Comparison of ENCODE assay signal across 8 mouse cellular contexts in genomic region chr1:171410947-171411484, GRCm38 (mm10). TPM values are rescaled to one million over a fixed set of nuclear protein-coding genes. Genes with fewer than 3 reads are reported as not detected.
DNase-seq lines count a peak whose midpoint lies in the region; ATAC-seq and TF ChIP-seq lines count a peak whose summit lies in the region.

Gene Usf1 (plus strand): TSS chr1:171411313.

- no peak for TF ChIP-seq RAD21 in CH12.LX (IDR thresholded peaks at IDR 0.05; ENCODE audit: low read depth, low read length)

- H3K79me2 ChIP-seq in CH12.LX (replicated peaks; ENCODE audit: control insufficient read depth, extremely low read depth, insufficient read depth, poor library complexity, severe bottlenecking) = peaks cover 33% of the 10 kb centered on the region

- in situ Hi-C loops in CH12.LX (cut with MboI; ENCODE audit: low pct_ligation_motif_present, low pct_unique_long_range_greater_than_20kb, low sequenced_read_pairs) = no loop called here

- H3K9ac ChIP-seq in CH12.LX (ENCODE audit: insufficient read depth, low read depth) = peak within 1 kb of the TSS; percentile 94
- peak within 1 kb of the TSS; percentile 98 for H3K9ac ChIP-seq in forebrain, embryonic 11.5 days (ENCODE audit: low read length)
- H3K9ac ChIP-seq in heart, embryonic 16.5 days (ENCODE audit: low read length) = peak within 1 kb of the TSS; percentile 99
- peak within 1 kb of the TSS; percentile 90 for H3K9ac ChIP-seq in liver, embryonic 15.5 days
- peak within 1 kb of the TSS; percentile 98 for H3K9ac ChIP-seq in neural tube, embryonic 12.5 days

- H3K4me3 ChIP-seq in CH12.LX (replicated peaks in 1 of 3; ENCODE audit: low read depth in 2 of 3, low read length in 2 of 3, poor library complexity in 1 of 3) = peak within 1 kb of the TSS; percentile 87 to 88 (median 88)
- peak within 1 kb of the TSS; percentile 94 for H3K4me3 ChIP-seq in forebrain, embryonic 11.5 days (ENCODE audit: low read depth, low read length)
- H3K4me3 ChIP-seq in heart, embryonic 16.5 days (ENCODE audit: low read length) = peak within 1 kb of the TSS; percentile 83
- H3K4me3 ChIP-seq in liver, embryonic 15.5 days (replicated peaks) = peak within 1 kb of the TSS; percentile 86
- H3K4me3 ChIP-seq in neural tube, embryonic 12.5 days = peak within 1 kb of the TSS; percentile 98

- dilution Hi-C loops in CH12.LX (cut with MboI; ENCODE audit: extremely low pct_ligation_motif_present, extremely low pct_unique_long_range_greater_than_20kb, low sequenced_read_pairs) = no loop called here

- peak; percentile 79 for TF ChIP-seq POLR2A in CH12.LX (IDR thresholded peaks at IDR 0.05; ENCODE audit: low read depth, low read length)

- H3K27me3 ChIP-seq in CH12.LX (replicated peaks) = no peaks in the 10 kb centered on the region
- no peaks in the 10 kb centered on the region for H3K27me3 ChIP-seq in forebrain, embryonic 11.5 days (ENCODE audit: control insufficient read depth, insufficient read depth, low read length)
- H3K27me3 ChIP-seq in heart, embryonic 16.5 days (ENCODE audit: control insufficient read depth, insufficient read depth, low read length) = peaks cover 5% of the 10 kb centered on the region; the same call in 1 of the 2 replicates
- peaks cover 11% of the 10 kb centered on the region; the same call in 1 of the 2 replicates for H3K27me3 ChIP-seq in liver, embryonic 15.5 days
- H3K27me3 ChIP-seq in neural tube, embryonic 12.5 days (replicated peaks) = peaks cover 14% of the 10 kb centered on the region

- TF ChIP-seq CTCF in CH12.LX (conservative IDR thresholded peaks at IDR 0.05 in 1 of 2, IDR thresholded peaks at IDR 0.05 in 1 of 2; ENCODE audit: low read depth in 2 of 2, low read length in 2 of 2) = no peak

- no peak for TF ChIP-seq EP300 in CH12.LX (IDR thresholded peaks at IDR 0.05; ENCODE audit: low read length)

- H3K4me2 ChIP-seq in CH12.LX (ENCODE audit: insufficient read depth, low read depth, poor library complexity, severe bottlenecking) = no peak within 1 kb of the TSS
- peak within 1 kb of the TSS; percentile 49 for H3K4me2 ChIP-seq in forebrain, embryonic 11.5 days (ENCODE audit: low read depth, low read length, severe bottlenecking)
- peak within 1 kb of the TSS; percentile 78 for H3K4me2 ChIP-seq in heart, embryonic 16.5 days (ENCODE audit: low read depth, low read length)
- H3K4me2 ChIP-seq in liver, embryonic 15.5 days = peak within 1 kb of the TSS; percentile 75
- H3K4me2 ChIP-seq in neural tube, embryonic 12.5 days (replicated peaks) = peak within 1 kb of the TSS; percentile 57

- H3K27ac ChIP-seq in CH12.LX (ENCODE audit: insufficient read depth, low read depth) = peak within 1 kb of the TSS; percentile 93
- H3K27ac ChIP-seq in forebrain, embryonic 11.5 days (ENCODE audit: low read depth, low read length) = peak within 1 kb of the TSS; percentile 84
- H3K27ac ChIP-seq in heart, embryonic 16.5 days (ENCODE audit: low read length) = peak within 1 kb of the TSS; percentile 92
- peak within 1 kb of the TSS; percentile 80 for H3K27ac ChIP-seq in liver, embryonic 15.5 days (replicated peaks)
- H3K27ac ChIP-seq in neural tube, embryonic 12.5 days = peak within 1 kb of the TSS; percentile 77

- peaks cover 38 to 63% of the 10 kb centered on the region in 2 experiments for H3K36me3 ChIP-seq in CH12.LX (replicated peaks in 1 of 2; ENCODE audit: control insufficient read depth in 1 of 2, insufficient read depth in 1 of 2, low read length in 1 of 2)
- H3K36me3 ChIP-seq in forebrain, embryonic 11.5 days (ENCODE audit: control insufficient read depth, insufficient read depth, low read length) = peaks cover 9% of the 10 kb centered on the region; the same call in 1 of the 2 replicates
- H3K36me3 ChIP-seq in heart, embryonic 16.5 days (ENCODE audit: control insufficient read depth, insufficient read depth) = peaks cover 7% of the 10 kb centered on the region
- peaks cover 17% of the 10 kb centered on the region for H3K36me3 ChIP-seq in liver, embryonic 15.5 days (replicated peaks)
- H3K36me3 ChIP-seq in neural tube, embryonic 12.5 days = peaks cover 19% of the 10 kb centered on the region

- no peaks in the 10 kb centered on the region for H3K9me3 ChIP-seq in CH12.LX (replicated peaks; ENCODE audit: low read length)
- no peaks in the 10 kb centered on the region for H3K9me3 ChIP-seq in forebrain, embryonic 11.5 days (ENCODE audit: control insufficient read depth, low read length)
- no peaks in the 10 kb centered on the region for H3K9me3 ChIP-seq in heart, embryonic 16.5 days (replicated peaks; ENCODE audit: control insufficient read depth, low read length)
- no peaks in the 10 kb centered on the region for H3K9me3 ChIP-seq in liver, embryonic 15.5 days (replicated peaks)
- H3K9me3 ChIP-seq in neural tube, embryonic 12.5 days = no peaks in the 10 kb centered on the region

- peak; percentile 96 for DNase-seq in CH12.LX (ENCODE audit: extremely low read depth)
- DNase-seq in c-Kit-positive CD71-positive TER-119-negative erythroid progenitor cells, embryonic 14.5 days (ENCODE audit: low read depth) = peak; percentile 89
- peak; percentile 97 for DNase-seq in forebrain, embryonic 11.5 days (ENCODE audit: low spot score)
- peak; percentile 95 to 96 for DNase-seq in kidney, postnatal 36 days
- DNase-seq in telencephalon, adult 2 months (ENCODE audit: low read depth, low spot score) = peak; percentile 93

- under 1% methylated on average over 36 of the region's 36 CpGs for WGBS in forebrain, embryonic 11.5 days
- WGBS in heart, embryonic 16.5 days = under 1% methylated on average over 36 of the region's 36 CpGs
- under 1% methylated on average over 36 of the region's 36 CpGs for WGBS in liver, embryonic 15.5 days (ENCODE audit: insufficient replicate concordance)
- under 1% methylated on average over 36 of the region's 36 CpGs for WGBS in neural tube, embryonic 12.5 days

- ATAC-seq in forebrain, embryonic 11.5 days (replicated peaks; ENCODE audit: low FRiP score) = peak; percentile 96
- ATAC-seq in heart, embryonic 16.5 days (replicated peaks; ENCODE audit: extremely low read depth, insufficient read depth, low FRiP score) = peak; percentile 96
- peak; percentile 94 for ATAC-seq in liver, embryonic 15.5 days (ENCODE audit: insufficient read depth)
- ATAC-seq in neural tube, embryonic 12.5 days (ENCODE audit: low FRiP score, low read depth) = peak; percentile 97

- H3K4me1 ChIP-seq in CH12.LX (ENCODE audit: control insufficient read depth in 1 of 2, insufficient read depth in 2 of 2) = peaks cover 8 to 53% of the 10 kb centered on the region in 2 experiments; a peak in 3 of 4 replicates
- peaks cover 3% of the 10 kb centered on the region; the same call in 1 of the 2 replicates for H3K4me1 ChIP-seq in forebrain, embryonic 11.5 days (replicated peaks; ENCODE audit: control insufficient read depth, insufficient read depth, low read length)
- H3K4me1 ChIP-seq in heart, embryonic 16.5 days (ENCODE audit: control insufficient read depth, insufficient read depth, low read length) = peaks cover 11% of the 10 kb centered on the region
- H3K4me1 ChIP-seq in liver, embryonic 15.5 days (replicated peaks) = peaks cover 24% of the 10 kb centered on the region
- peaks cover 19% of the 10 kb centered on the region for H3K4me1 ChIP-seq in neural tube, embryonic 12.5 days

TF ChIP-seq in CH12.LX, 34 proteins besides CTCF, POLR2A, EP300 and RAD21 (continues in another document):
- TF ChIP-seq JUND (conservative IDR thresholded peaks at IDR 0.05; ENCODE audit: low read depth, low read length) = no peak
- TF ChIP-seq POLR2AphosphoS2 (IDR thresholded peaks at IDR 0.05; ENCODE audit: low read depth, low read length) = peak; percentile 96
- TF ChIP-seq CHD1 (IDR thresholded peaks at IDR 0.05; ENCODE audit: low read depth, low read length) = no peak
- TF ChIP-seq MAZ (IDR thresholded peaks at IDR 0.05; ENCODE audit: low read depth, low read length) = 0 out of 2 replicates have a peak, but pooled peaks have one; percentile 72
- TF ChIP-seq MEF2A (IDR thresholded peaks at IDR 0.05; ENCODE audit: borderline replicate concordance, low read depth, low read length) = peak; percentile 46; the same call in 1 of the 2 replicates
- TF ChIP-seq SIN3A (IDR thresholded peaks at IDR 0.05; ENCODE audit: low read length) = peak; percentile 67; the same call in 1 of the 2 replicates
- peak; percentile 84 for TF ChIP-seq NRF1 (IDR thresholded peaks at IDR 0.05; ENCODE audit: low read depth, low read length)
- TF ChIP-seq IRF4 (IDR thresholded peaks at IDR 0.05; ENCODE audit: low read depth, low read length) = peak; percentile 58; the same call in 1 of the 2 replicates
- no peak; the same call in 1 of the 2 replicates for TF ChIP-seq CHD2 (IDR thresholded peaks at IDR 0.05; ENCODE audit: low read length)
- no peak for TF ChIP-seq MAFK (IDR thresholded peaks at IDR 0.05; ENCODE audit: insufficient replicate concordance, low read length)
- 0 out of 2 replicates have a peak, but pooled peaks have one; percentile 3 for TF ChIP-seq SMC3 (IDR thresholded peaks at IDR 0.05; ENCODE audit: low read depth, low read length)
- peak; percentile 51; the same call in 1 of the 2 replicates for TF ChIP-seq NELFE (IDR thresholded peaks at IDR 0.05; ENCODE audit: low read depth, low read length)
- no peak; the same call in 1 of the 2 replicates for TF ChIP-seq MYC (IDR thresholded peaks at IDR 0.05; ENCODE audit: low read depth, low read length)
- peak; percentile 24; the same call in 1 of the 2 replicates for TF ChIP-seq ETS1 (conservative IDR thresholded peaks at IDR 0.05; ENCODE audit: low read depth, low read length)
- TF ChIP-seq ZNF384 (IDR thresholded peaks at IDR 0.05; ENCODE audit: low read depth, low read length) = peak; percentile 28; the same call in 1 of the 2 replicates
- no peak for TF ChIP-seq ZKSCAN1 (IDR thresholded peaks at IDR 0.05; ENCODE audit: borderline replicate concordance, low read depth, low read length)
- TF ChIP-seq ZMIZ1 (IDR thresholded peaks at IDR 0.05; ENCODE audit: low read depth, low read length) = peak; percentile 86
- no peak for TF ChIP-seq USF2 (conservative IDR thresholded peaks at IDR 0.05; ENCODE audit: low read depth, low read length)
- TF ChIP-seq BHLHE40 (IDR thresholded peaks at IDR 0.05; ENCODE audit: low read depth, low read length) = no peak
- peak; percentile 62; the same call in 1 of the 2 replicates for TF ChIP-seq TBP (conservative IDR thresholded peaks at IDR 0.05; ENCODE audit: low read depth, low read length)
- TF ChIP-seq JUN (IDR thresholded peaks at IDR 0.05; ENCODE audit: insufficient read depth, low read depth, low read length) = no peak

RNA-seq across cellular contexts. Expression of gene Usf1, which starts in this region (rescaled TPM):
- 59.4 and 73.7 TPM in 2 replicates for total RNA-seq in CH12.LX (2012; rRNA removed)
- 53.8 and 54.9 TPM in 2 replicates for total RNA-seq in CH12.LX (2014; rRNA removed)
- 37.4 and 39.5 TPM in 2 replicates for polyA plus RNA-seq in CH12.LX (2012; ENCODE audit: insufficient read length, low read depth)
- 152 and 170 TPM in 2 replicates for polyA plus RNA-seq in forebrain, embryonic 11.5 days (2014; fragmentation: Nextera tagmentation; extraction: Ambion mirVana)
- 47.5 and 53.1 TPM in 2 replicates for polyA plus RNA-seq in heart, embryonic 16.5 days (2015; fragmentation: Nextera tagmentation; extraction: Ambion mirVana)
- 18.6 and 21.3 TPM in 2 replicates for polyA plus RNA-seq in liver, embryonic 15.5 days (2015; fragmentation: Nextera tagmentation; extraction: Ambion mirVana)
- polyA plus RNA-seq in neural tube, embryonic 12.5 days (2016; fragmentation: Nextera tagmentation; extraction: Ambion mirVana) = 176 and 178 TPM in 2 replicates

Comparison
In these comparisons a context has a peak if more than half of its experiments do, and no peak if none do; other contexts are left out.
1. Peak in every context shown above with its lines: DNase-seq, ATAC-seq, H3K4me3 ChIP-seq and H3K27ac ChIP-seq.